Mouse (Mus musculus): Measurements from ENCODE around the gene Mapk1ip1l. TPM values are rescaled to one million over a fixed set of nuclear protein-coding genes. Genes with fewer than 3 reads are reported as not detected.
A peak's percentile ranks its signal among the peaks of the same experiment; 100 is the strongest.

The Mapk1ip1l gene
- total and polyA plus RNA-seq, 2 experiments = 22.2 to 35.4 TPM

DNA sequence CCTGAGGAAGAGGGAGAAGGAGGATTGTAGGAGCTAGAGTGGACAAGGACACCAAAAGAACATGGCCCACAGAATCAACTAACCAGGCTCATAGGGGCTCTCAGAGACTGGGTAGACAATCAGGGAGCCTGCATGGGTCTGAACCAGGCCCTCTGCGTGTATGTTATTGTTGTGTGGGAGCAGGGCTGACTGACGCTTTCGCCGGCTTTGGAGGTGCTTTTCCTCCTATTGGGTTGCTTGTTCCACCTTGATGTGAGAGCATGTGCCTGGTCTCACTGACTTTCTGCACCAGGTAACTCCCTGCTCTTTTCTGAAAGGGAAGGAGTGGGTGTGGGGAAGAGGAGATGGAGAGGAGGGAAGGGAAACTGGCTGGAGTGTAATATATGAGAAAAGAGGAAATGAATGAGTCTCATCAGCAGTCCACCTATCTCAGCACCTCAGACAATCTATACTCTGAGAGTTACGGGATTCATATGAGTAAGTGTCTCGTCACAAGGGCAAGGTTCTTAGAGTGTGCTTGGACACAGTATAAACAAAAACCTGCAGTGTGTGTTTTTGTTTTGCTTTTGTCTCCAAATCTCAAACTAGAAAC lies 6.8 kb downstream of the Mapk1ip1l start:
- Histone ChIP-seq H3K27me3 (ENCODE audit: control insufficient read depth, insufficient read depth, low read length) (no peaks in the 10 kb centered on the region), H3K79me2 (ENCODE audit: control insufficient read depth, insufficient read depth, low read length) (peaks cover 29% of the 10 kb centered on the region), H3K27ac (replicated peaks; ENCODE audit: insufficient read depth, low read depth, low read length) (no peak overlapping the region), H3K36me3 (ENCODE audit: control insufficient read depth, insufficient read depth, low read length) (no peaks in the 10 kb centered on the region; the same call in 1 of the 2 replicates), H3K4me3 (ENCODE audit: insufficient read depth, low read depth, low read length) (no peak overlapping the region), H3K9ac (ENCODE audit: low read depth, low read length) (no peak overlapping the region; the same call in 1 of the 2 replicates), H3K4me1 (ENCODE audit: control insufficient read depth, insufficient read depth, low read length) (peaks cover 28% of the 10 kb centered on the region)
- 55% methylated on average over 6 of the region's 6 CpGs for WGBS
- no peak for DNase-seq (ENCODE audit: extremely low read depth, low read depth, low spot score)
- TF ChIP-seq CTCF (IDR thresholded peaks at IDR 0.05; ENCODE audit: low read depth, low read length) (no peak), POLR2A (IDR thresholded peaks at IDR 0.05; ENCODE audit: extremely low read depth, insufficient read depth, low read length) (no peak)

DNA sequence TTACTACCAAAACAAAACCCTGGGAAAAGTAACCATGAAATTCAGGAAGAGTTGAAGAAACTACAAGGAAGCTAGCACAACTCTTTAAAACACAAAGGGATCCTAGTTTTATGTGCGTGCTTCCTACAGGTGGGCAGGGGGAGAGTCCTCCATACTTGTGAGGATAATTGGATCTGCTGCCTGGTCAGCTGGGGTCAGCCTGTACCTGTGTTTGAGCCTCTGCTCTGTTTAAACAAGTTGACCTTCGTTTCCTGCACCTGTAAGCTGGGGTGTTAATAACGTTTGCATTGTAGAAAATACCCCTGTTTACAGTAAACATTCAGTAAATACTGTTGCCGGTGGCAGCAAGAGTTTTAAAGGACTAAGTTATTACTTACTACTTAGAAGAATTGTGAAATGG lies 7.9 kb downstream of the Mapk1ip1l start:
- TF ChIP-seq CTCF (IDR thresholded peaks at IDR 0.05; ENCODE audit: low read depth, low read length) (no peak), POLR2A (IDR thresholded peaks at IDR 0.05; ENCODE audit: extremely low read depth, insufficient read depth, low read length) (no peak)
- peak overlapping the region; percentile 1; the same call in 1 of the 2 replicates for H3K27ac ChIP-seq (replicated peaks; ENCODE audit: insufficient read depth, low read depth, low read length)

DNA sequence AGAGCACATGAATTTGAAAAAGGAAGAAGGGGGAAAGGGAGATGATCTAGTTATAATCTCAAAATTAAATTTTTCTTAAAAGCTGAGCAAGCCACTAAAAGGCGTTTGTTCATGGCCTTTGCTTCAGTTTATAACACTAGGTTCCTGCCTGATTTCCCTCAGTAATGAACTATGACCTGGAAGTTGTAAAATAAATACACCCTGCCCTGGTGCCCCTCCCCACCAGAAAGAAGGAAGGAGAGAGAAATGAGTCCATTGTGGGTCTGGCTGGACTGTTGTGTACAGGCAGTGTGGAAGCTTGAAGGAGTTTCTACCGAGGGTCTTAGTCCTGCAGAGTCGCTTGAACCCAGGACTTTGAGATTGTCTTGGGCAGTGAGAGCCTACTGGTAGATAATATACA lies 9.6 kb downstream of the Mapk1ip1l start:
- peaks cover 27% of the 10 kb centered on the region for H3K79me2 ChIP-seq (ENCODE audit: control insufficient read depth, insufficient read depth, low read length)
- peaks cover 27% of the 10 kb centered on the region for H3K4me1 ChIP-seq (ENCODE audit: control insufficient read depth, insufficient read depth, low read length)
- peaks cover 18% of the 10 kb centered on the region for H3K36me3 ChIP-seq (ENCODE audit: control insufficient read depth, insufficient read depth, low read length)
- peak; percentile 60 for DNase-seq (ENCODE audit: extremely low read depth, low read depth, low spot score)
- no peaks in the 10 kb centered on the region for H3K27me3 ChIP-seq (ENCODE audit: control insufficient read depth, insufficient read depth, low read length)
- TF ChIP-seq CTCF (IDR thresholded peaks at IDR 0.05; ENCODE audit: low read depth, low read length) = no peak
- no peak for TF ChIP-seq POLR2A (IDR thresholded peaks at IDR 0.05; ENCODE audit: extremely low read depth, insufficient read depth, low read length)
- 51% methylated on average over 3 of the region's 3 CpGs for WGBS
- H3K27ac ChIP-seq (replicated peaks; ENCODE audit: insufficient read depth, low read depth, low read length) = no peak overlapping the region
- H3K9ac ChIP-seq (ENCODE audit: low read depth, low read length) = no peak overlapping the region; the same call in 1 of the 2 replicates
- no peak overlapping the region for H3K4me3 ChIP-seq (ENCODE audit: insufficient read depth, low read depth, low read length)

More for the DNA sequence above, 7.9 kb downstream of the Mapk1ip1l start:
- Histone ChIP-seq H3K9ac (ENCODE audit: low read depth, low read length) (no peak overlapping the region), H3K79me2 (ENCODE audit: control insufficient read depth, insufficient read depth, low read length) (peaks cover 35% of the 10 kb centered on the region), H3K4me1 (ENCODE audit: control insufficient read depth, insufficient read depth, low read length) (peaks cover 27% of the 10 kb centered on the region), H3K27me3 (ENCODE audit: control insufficient read depth, insufficient read depth, low read length) (no peaks in the 10 kb centered on the region), H3K4me3 (ENCODE audit: insufficient read depth, low read depth, low read length) (no peak overlapping the region), H3K36me3 (ENCODE audit: control insufficient read depth, insufficient read depth, low read length) (peaks cover 6% of the 10 kb centered on the region; the same call in 1 of the 2 replicates)
- 17% methylated on average over 4 of the region's 4 CpGs for WGBS
- DNase-seq (ENCODE audit: extremely low read depth, low read depth, low spot score) = peak; percentile 48

DNA sequence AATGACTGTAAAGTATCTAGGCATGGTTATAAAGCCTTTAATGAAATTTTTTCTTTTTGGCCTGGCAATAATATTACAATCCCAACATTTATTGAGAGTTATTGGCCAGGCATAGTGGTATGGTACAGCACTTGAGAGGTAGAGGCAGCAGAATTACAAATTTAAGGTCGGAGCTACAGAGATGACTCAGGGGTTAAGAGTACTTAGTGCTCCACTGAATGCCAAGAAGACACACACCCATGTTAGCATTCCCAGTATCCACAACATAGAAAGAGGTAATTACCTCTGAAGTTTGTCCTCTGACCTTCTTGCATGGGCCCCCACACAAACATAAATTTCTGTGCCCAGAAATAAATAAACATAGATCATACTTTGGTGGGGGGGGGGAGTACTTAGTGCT lies 11.0 kb downstream of the Mapk1ip1l start:
- Histone ChIP-seq H3K4me3 (ENCODE audit: insufficient read depth, low read depth, low read length) (no peak overlapping the region), H3K27me3 (ENCODE audit: control insufficient read depth, insufficient read depth, low read length) (no peaks in the 10 kb centered on the region), H3K36me3 (ENCODE audit: control insufficient read depth, insufficient read depth, low read length) (peaks cover 24% of the 10 kb centered on the region), H3K9ac (ENCODE audit: low read depth, low read length) (no peak overlapping the region), H3K4me1 (ENCODE audit: control insufficient read depth, insufficient read depth, low read length) (peaks cover 20% of the 10 kb centered on the region), H3K79me2 (ENCODE audit: control insufficient read depth, insufficient read depth, low read length) (peaks cover 21% of the 10 kb centered on the region), H3K27ac (replicated peaks; ENCODE audit: insufficient read depth, low read depth, low read length) (no peak overlapping the region)
- no peak for DNase-seq (ENCODE audit: extremely low read depth, low read depth, low spot score)
- WGBS = 80% methylated on average over 1 of the region's 1 CpGs
- no peak for TF ChIP-seq CTCF (IDR thresholded peaks at IDR 0.05; ENCODE audit: low read depth, low read length)
- no peak for TF ChIP-seq POLR2A (IDR thresholded peaks at IDR 0.05; ENCODE audit: extremely low read depth, insufficient read depth, low read length)

DNA sequence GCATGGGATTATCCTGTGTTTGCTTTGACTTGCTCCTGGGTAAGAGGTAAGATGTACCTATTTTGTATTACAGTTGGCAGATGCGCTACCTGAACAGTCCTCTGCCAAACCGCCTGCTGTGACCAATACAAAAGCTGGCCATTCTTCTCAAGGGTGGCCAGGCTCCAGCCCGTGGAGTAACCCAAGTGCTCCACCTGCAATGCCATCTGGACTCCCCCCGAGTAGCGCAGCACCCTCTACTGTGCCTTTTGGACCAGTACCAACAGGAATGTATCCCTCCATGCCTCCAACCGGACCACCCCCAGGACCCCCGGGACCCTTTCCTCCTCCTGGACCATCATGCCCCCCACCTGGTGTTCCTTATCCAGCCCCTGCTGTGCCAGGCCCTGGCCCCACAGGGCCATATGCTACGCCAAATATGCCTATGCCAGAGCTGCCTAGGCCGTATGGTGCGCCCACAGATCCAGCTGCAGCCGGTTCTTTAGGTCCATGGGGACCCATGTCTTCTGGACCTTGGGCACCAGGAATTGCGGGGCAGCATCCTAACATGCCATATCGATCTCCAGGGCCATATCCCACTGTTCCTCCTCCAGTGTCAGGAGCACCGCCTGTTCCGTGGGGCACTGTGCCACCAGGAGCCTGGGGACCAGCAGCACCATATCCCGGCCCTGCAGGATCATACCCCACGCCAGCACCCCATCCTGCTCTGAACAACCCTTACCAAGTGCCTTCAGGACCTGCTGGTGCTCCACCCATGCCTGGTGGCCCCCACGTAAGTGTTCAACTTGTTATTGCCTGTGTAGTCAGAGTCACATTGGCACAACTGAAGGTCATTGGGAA lies 12.5 kb downstream of the Mapk1ip1l start:
- TF ChIP-seq CTCF (IDR thresholded peaks at IDR 0.05; ENCODE audit: low read depth, low read length) = no peak
- TF ChIP-seq POLR2A (IDR thresholded peaks at IDR 0.05; ENCODE audit: extremely low read depth, insufficient read depth, low read length) = no peak
- Histone ChIP-seq H3K27ac (replicated peaks; ENCODE audit: insufficient read depth, low read depth, low read length) (no peak overlapping the region), H3K4me1 (ENCODE audit: control insufficient read depth, insufficient read depth, low read length) (peaks cover 8% of the 10 kb centered on the region), H3K27me3 (ENCODE audit: control insufficient read depth, insufficient read depth, low read length) (no peaks in the 10 kb centered on the region), H3K4me3 (ENCODE audit: insufficient read depth, low read depth, low read length) (no peak overlapping the region), H3K79me2 (ENCODE audit: control insufficient read depth, insufficient read depth, low read length) (peaks cover 10% of the 10 kb centered on the region), H3K36me3 (ENCODE audit: control insufficient read depth, insufficient read depth, low read length) (peaks cover 32% of the 10 kb centered on the region), H3K9ac (ENCODE audit: low read depth, low read length) (no peak overlapping the region)
- no peak for DNase-seq (ENCODE audit: extremely low read depth, low read depth, low spot score)
- 91% methylated on average over 18 of the region's 18 CpGs for WGBS
